Mouse (Mus musculus) MEL (cell line): ENCODE results near the gene Lrrc23. TPM values are rescaled to one million over a fixed set of nuclear protein-coding genes. Genes with fewer than 3 reads are reported as not detected.

Experiments
- DNase-seq: peaks from one replicate; pipeline ENCODE4 v3.0.0; 2011; ENCODE audit warnings: low read depth, low spot score
- H3K27ac ChIP-seq: 2 replicates; pipeline ENCODE4 v1.5.1; 2012; ENCODE audit warnings: low read depth, mild to moderate bottlenecking, control low read depth, low read length, moderate library complexity; ENCODE audit not compliant: control insufficient read depth
- H3K27me3 ChIP-seq, 2 experiments: fragments of 150-350 bp in 1 of 2; sonication (generic) in 1 of 2; 2 replicates each; pipeline ENCODE4 v1.6.1; 2012; ENCODE audit warnings: low read length in 2 of 2, mild to moderate bottlenecking in 2 of 2, improper control_type of control experiment in 1 of 2, moderate library complexity in 1 of 2; ENCODE audit not compliant: insufficient read depth in 2 of 2, control insufficient read depth in 1 of 2
- H3K36me3 ChIP-seq, 2 experiments: 2 replicates each; pipeline ENCODE4 v1.6.1; 2012 to 2014; ENCODE audit warnings: low read length in 2 of 2, improper control_type of control experiment in 1 of 2, inconsistent platforms in 1 of 2, mild to moderate bottlenecking in 1 of 2; ENCODE audit not compliant: insufficient read depth in 2 of 2, control insufficient read depth in 1 of 2
- H3K4me1 ChIP-seq, 2 experiments: fragments of 150-350 bp in 1 of 2; sonication (generic) in 1 of 2; 2 replicates each; pipeline ENCODE4 v1.6.1; 2012; ENCODE audit warnings: low read length in 2 of 2, improper control_type of control experiment in 1 of 2, mild to moderate bottlenecking in 1 of 2; ENCODE audit not compliant: insufficient read depth in 2 of 2, control insufficient read depth in 1 of 2
- H3K4me3 ChIP-seq, 2 experiments: fragments of 150-350 bp in 1 of 2; sonication (generic) in 1 of 2; 2 replicates each; pipeline ENCODE4 v1.5.1; 2012; ENCODE audit warnings: low read depth in 2 of 2, low read length in 2 of 2, mild to moderate bottlenecking in 2 of 2, moderate library complexity in 2 of 2, control low read depth in 1 of 2, improper control_type of control experiment in 1 of 2; ENCODE audit not compliant: control insufficient read depth in 1 of 2, insufficient read depth in 1 of 2
- H3K79me2 ChIP-seq: 2 replicates; pipeline ENCODE4 v1.6.1; 2012; ENCODE audit warnings: mild to moderate bottlenecking, low read length, moderate library complexity; ENCODE audit not compliant: control insufficient read depth, poor library complexity, insufficient read depth
- H3K9ac ChIP-seq: 2 replicates; pipeline ENCODE4 v1.6.1; 2012; ENCODE audit warnings: low read depth, mild to moderate bottlenecking, control low read depth, low read length, moderate library complexity; ENCODE audit not compliant: control insufficient read depth, poor library complexity, severe bottlenecking
- H3K9me3 ChIP-seq: fragments of 150-350 bp; sonication (generic); replicated peaks from 2 replicates; pipeline ENCODE4 v1.6.1; 2012; ENCODE audit warnings: mild to moderate bottlenecking, low read length, improper control_type of control experiment, moderate library complexity; ENCODE audit not compliant: insufficient read depth
- BHLHE40 ChIP-seq: IDR thresholded peaks from 2 replicates; pipeline ENCODE4 v1.6.1; 2012; ENCODE audit warnings: low read depth, mild to moderate bottlenecking, inconsistent platforms, low read length, improper control_type of control experiment, borderline replicate concordance
- CHD2 ChIP-seq: IDR thresholded peaks from 2 replicates; pipeline ENCODE4 v1.6.1; 2011; ENCODE audit warnings: low read length, improper control_type of control experiment
- CTCF ChIP-seq, 3 experiments: IDR thresholded peaks in 2 of 3; conservative IDR thresholded peaks in 1 of 3; 2 replicates each; pipeline ENCODE4 v1.5.1; 2011 to 2012; ENCODE audit warnings: low read length in 3 of 3, low read depth in 2 of 3, mild to moderate bottlenecking in 2 of 3, improper control_type of control experiment in 1 of 3, inconsistent platforms in 1 of 3, mixed read lengths in 1 of 3, moderate library complexity in 1 of 3; ENCODE audit not compliant: control insufficient read depth in 1 of 3, insufficient read depth in 1 of 3, poor library complexity in 1 of 3, severe bottlenecking in 1 of 3
- E2F4 ChIP-seq: IDR thresholded peaks from 2 replicates; pipeline ENCODE4 v1.6.1; 2011; ENCODE audit warnings: low read depth, low read length, improper control_type of control experiment, borderline replicate concordance
- ELF1 ChIP-seq: IDR thresholded peaks from 2 replicates; pipeline ENCODE4 v1.6.1; 2014; ENCODE audit warnings: low read depth, mild to moderate bottlenecking, inconsistent platforms, low read length, improper control_type of control experiment, moderate library complexity
- HCFC1 ChIP-seq: IDR thresholded peaks from 2 replicates; pipeline ENCODE4 v1.6.1; 2012; ENCODE audit warnings: low read depth, mild to moderate bottlenecking, inconsistent platforms, low read length, improper control_type of control experiment, moderate library complexity
- KAT2A ChIP-seq: conservative IDR thresholded peaks from 2 replicates; pipeline ENCODE4 v1.6.1; 2012; ENCODE audit warnings: low read depth, low read length, improper control_type of control experiment, inconsistent platforms
- MAX ChIP-seq: IDR thresholded peaks from 2 replicates; pipeline ENCODE4 v1.6.1; 2011; ENCODE audit warnings: low read length, improper control_type of control experiment
- MAZ ChIP-seq: IDR thresholded peaks from 2 replicates; pipeline ENCODE4 v1.6.1; 2012; ENCODE audit warnings: low read depth, mild to moderate bottlenecking, inconsistent platforms, low read length, improper control_type of control experiment
- MEF2A ChIP-seq: IDR thresholded peaks from 2 replicates; pipeline ENCODE4 v1.6.1; 2014; ENCODE audit warnings: low read depth, mild to moderate bottlenecking, inconsistent platforms, low read length, improper control_type of control experiment; ENCODE audit not compliant: poor library complexity, insufficient replicate concordance, severe bottlenecking; ENCODE audit errors: extremely low read depth
- MXI1 ChIP-seq: IDR thresholded peaks from 2 replicates; pipeline ENCODE4 v1.6.1; 2011; ENCODE audit warnings: mild to moderate bottlenecking, low read depth, low read length, improper control_type of control experiment
- MYB ChIP-seq: IDR thresholded peaks from 2 replicates; pipeline ENCODE4 v1.6.1; 2011; ENCODE audit warnings: mild to moderate bottlenecking, low read depth, low read length, improper control_type of control experiment
- NELFE ChIP-seq: IDR thresholded peaks from 2 replicates; pipeline ENCODE4 v1.6.1; 2011; ENCODE audit warnings: low read depth, low read length, improper control_type of control experiment
- NRF1 ChIP-seq: IDR thresholded peaks from 2 replicates; pipeline ENCODE4 v1.6.1; 2014; ENCODE audit warnings: low read depth, mild to moderate bottlenecking, inconsistent platforms, low read length, improper control_type of control experiment, moderate library complexity; ENCODE audit not compliant: poor library complexity, insufficient read depth, severe bottlenecking
- RAD21 ChIP-seq: IDR thresholded peaks from 2 replicates; pipeline ENCODE4 v1.6.1; 2011; ENCODE audit warnings: mild to moderate bottlenecking, low read depth, low read length, improper control_type of control experiment
- SIN3A ChIP-seq: IDR thresholded peaks from 2 replicates; pipeline ENCODE4 v1.6.1; 2012; ENCODE audit warnings: low read length, improper control_type of control experiment, inconsistent platforms
- SMC3 ChIP-seq: IDR thresholded peaks from 2 replicates; pipeline ENCODE4 v1.6.1; 2011; ENCODE audit warnings: low read depth, low read length, improper control_type of control experiment
- TAL1 ChIP-seq: IDR thresholded peaks from 2 replicates; pipeline ENCODE4 v1.6.1; 2012; ENCODE audit warnings: mild to moderate bottlenecking, inconsistent platforms, low read length, moderate library complexity, mixed read lengths
- TBP ChIP-seq: IDR thresholded peaks from 2 replicates; pipeline ENCODE4 v1.8.0; 2011; ENCODE audit warnings: low read depth, low read length, improper control_type of control experiment
- UBTF ChIP-seq: IDR thresholded peaks from 2 replicates; pipeline ENCODE4 v1.6.1; 2012; ENCODE audit warnings: low read depth, mild to moderate bottlenecking, inconsistent platforms, low read length, improper control_type of control experiment, moderate library complexity, borderline replicate concordance; ENCODE audit not compliant: insufficient read depth
- USF1 ChIP-seq: IDR thresholded peaks from 2 replicates; pipeline ENCODE4 v1.6.1; 2014; ENCODE audit warnings: low read depth, mild to moderate bottlenecking, inconsistent platforms, low read length, improper control_type of control experiment, moderate library complexity
- ZC3H11A ChIP-seq: IDR thresholded peaks from 2 replicates; pipeline ENCODE4 v1.6.1; 2012; ENCODE audit warnings: low read depth, mild to moderate bottlenecking, inconsistent platforms, low read length, improper control_type of control experiment
- ZKSCAN1 ChIP-seq: IDR thresholded peaks from 2 replicates; pipeline ENCODE4 v1.6.1; 2012; ENCODE audit warnings: low read depth, mild to moderate bottlenecking, inconsistent platforms, low read length, improper control_type of control experiment, moderate library complexity
- ZMIZ1 ChIP-seq: IDR thresholded peaks from 2 replicates; pipeline ENCODE4 v1.6.1; 2012; ENCODE audit warnings: low read depth, mild to moderate bottlenecking, inconsistent platforms, low read length, improper control_type of control experiment, moderate library complexity
- ZNF384 ChIP-seq: IDR thresholded peaks from 2 replicates; pipeline ENCODE4 v1.6.1; 2012; ENCODE audit warnings: low read depth, mild to moderate bottlenecking, inconsistent platforms, low read length, improper control_type of control experiment
- polyA plus RNA-seq, 2 experiments: library from polyadenylated mRNA; stranded (reverse) in 1 of 2; unstranded in 1 of 2; fragments of >175 nt in 1 of 2; fragments of >200 nt in 1 of 2; gene quantifications; 2 replicates each; pipeline versions ENCODE4 v1.2.1 to v1.2.4; 2012; ENCODE audit warnings: low replicate concordance in 2 of 2, low read depth in 1 of 2; ENCODE audit not compliant: insufficient read length in 2 of 2, insufficient read depth in 1 of 2, missing spikeins in 1 of 2
- total RNA-seq: library from RNA; depleted of rRNA; stranded (reverse); fragments of 300-350 nt; gene quantifications from 2 replicates; pipeline ENCODE4 v1.2.3, GENCODE M21; 2012

Gene Lrrc23
- total and polyA plus RNA-seq, 3 experiments: 0.11 TPM; not detected in 2

- no peaks in the 10 kb centered on the region for H3K9me3 ChIP-seq
- peak overlapping the region; percentile 61 for H3K4me3 ChIP-seq
- no peaks in the 10 kb centered on the region for H3K27me3 ChIP-seq
- H3K27ac ChIP-seq: peak overlapping the region; percentile 92
- TF ChIP-seq SIN3A (no peak), TAL1 (no peak), ZC3H11A (no peak), NRF1 (no peak), BHLHE40 (no peak), MYB (no peak), CTCF (IDR thresholded peaks at IDR 0.05 in 2 of 3, conservative IDR thresholded peaks at IDR 0.05 in 1 of 3; ENCODE audit: control insufficient read depth in 1 of 3, insufficient read depth in 1 of 3, low read depth in 2 of 3, low read length in 3 of 3, poor library complexity in 1 of 3, severe bottlenecking in 1 of 3) (no peak), MAZ (no peak), RAD21 (no peak), ELF1 (no peak), NELFE (no peak), HCFC1 (no peak)
- peaks cover 0 to 14% of the 10 kb centered on the region in 2 experiments; a peak in 2 of 4 replicates for H3K36me3 ChIP-seq
- DNase-seq: no peak
- peaks cover 3% of the 10 kb centered on the region; the same call in 1 of the 2 replicates for H3K79me2 ChIP-seq
- H3K9ac ChIP-seq: peak overlapping the region; percentile 73
- peaks cover 0 to 28% of the 10 kb centered on the region in 2 experiments; a peak in 2 of 4 replicates for H3K4me1 ChIP-seq
Observed at GRCm38 (mm10) chr6:124806446-124807140, 27.1 kb upstream of the Lrrc23 start.

- Histone ChIP-seq H3K79me2 (peaks cover 3% of the 10 kb centered on the region; the same call in 1 of the 2 replicates), H3K36me3 (peaks cover 0 to 14% of the 10 kb centered on the region in 2 experiments; a peak in 2 of 4 replicates), H3K4me3 (peak overlapping the region; percentile 61), H3K27me3 (no peaks in the 10 kb centered on the region), H3K4me1 (peaks cover 0 to 28% of the 10 kb centered on the region in 2 experiments; a peak in 2 of 4 replicates), H3K27ac (peak overlapping the region; percentile 92), H3K9me3 (no peaks in the 10 kb centered on the region), H3K9ac (peak overlapping the region; percentile 73)
- DNase-seq: peak; percentile 96
- TF ChIP-seq TAL1: no peak
- no peak; the same call in 1 of the 2 replicates for TF ChIP-seq HCFC1
- no peak for TF ChIP-seq SMC3
- TF ChIP-seq USF1: peak; percentile 35; the same call in 1 of the 2 replicates
- no peak for TF ChIP-seq ZKSCAN1
- no peak for TF ChIP-seq UBTF
- TF ChIP-seq E2F4: no peak
- no peak for TF ChIP-seq MEF2A
- TF ChIP-seq BHLHE40: no peak
- no peak for TF ChIP-seq MYB
- peak; percentile 60 for TF ChIP-seq TBP
- TF ChIP-seq ELF1: peak; percentile 66; the same call in 1 of the 2 replicates
- no peak for TF ChIP-seq ZNF384
- no peak for TF ChIP-seq CHD2
- 0 out of 2 replicates have a peak, but pooled peaks have one; percentile 6 for TF ChIP-seq NRF1
- TF ChIP-seq ZMIZ1: no peak; the same call in 1 of the 2 replicates
- TF ChIP-seq MXI1: peak; percentile 86; the same call in 1 of the 2 replicates
- TF ChIP-seq CTCF (IDR thresholded peaks at IDR 0.05 in 2 of 3, conservative IDR thresholded peaks at IDR 0.05 in 1 of 3; ENCODE audit: control insufficient read depth in 1 of 3, insufficient read depth in 1 of 3, low read depth in 2 of 3, low read length in 3 of 3, poor library complexity in 1 of 3, severe bottlenecking in 1 of 3): peak in 1 of 3 experiments; percentile 25; a peak in 2 of 6 replicates
- TF ChIP-seq MAX: peak; percentile 58; the same call in 1 of the 2 replicates
- TF ChIP-seq KAT2A: no peak
Observed at GRCm38 (mm10) chr6:124805341-124806321, 26.1 kb upstream of the Lrrc23 start.
